Mouse (Mus musculus): ENCODE measurements around the gene Cox7a1. TPM values are rescaled to one million over a fixed set of nuclear protein-coding genes. Genes with fewer than 3 reads are reported as not detected.

Gene Cox7a1
- total and polyA plus RNA-seq, 3 experiments = 1.6 to 15.2 (median 14.0) TPM

GRCm38 (mm10) chr7:30188344-30189115, 4.6 kb downstream of the Cox7a1 start:
- Histone ChIP-seq H3K4me1 (ENCODE audit: control insufficient read depth in 1 of 2, insufficient read depth in 2 of 2) (peaks cover 0 to 21% of the 10 kb centered on the region in 2 experiments; a peak in 2 of 4 replicates), H3K27me3 (replicated peaks) (no peaks in the 10 kb centered on the region), H3K9ac (ENCODE audit: insufficient read depth, low read depth) (no peak overlapping the region), H3K79me2 (replicated peaks; ENCODE audit: control insufficient read depth, extremely low read depth, insufficient read depth, poor library complexity, severe bottlenecking) (peaks cover 7% of the 10 kb centered on the region), H3K27ac (ENCODE audit: insufficient read depth, low read depth) (no peak overlapping the region), H3K4me3 (replicated peaks in 1 of 3; ENCODE audit: low read depth in 2 of 3, low read length in 2 of 3, poor library complexity in 1 of 3) (no peak overlapping the region), H3K36me3 (replicated peaks in 1 of 2; ENCODE audit: control insufficient read depth in 1 of 2, insufficient read depth in 1 of 2, low read length in 1 of 2) (peaks cover 63 to 84% of the 10 kb centered on the region in 2 experiments), H3K9me3 (replicated peaks; ENCODE audit: low read length) (no peaks in the 10 kb centered on the region), H3K4me2 (ENCODE audit: insufficient read depth, low read depth, poor library complexity, severe bottlenecking) (no peak overlapping the region)
- no peak for DNase-seq (ENCODE audit: extremely low read depth)
- dilution Hi-C loops (cut with MboI; ENCODE audit: extremely low pct_ligation_motif_present, extremely low pct_unique_long_range_greater_than_20kb, low sequenced_read_pairs) (no loop called here), in situ Hi-C loops (cut with MboI; ENCODE audit: low pct_ligation_motif_present, low pct_unique_long_range_greater_than_20kb, low sequenced_read_pairs) (no loop called here)
- TF ChIP-seq ETS1 (conservative IDR thresholded peaks at IDR 0.05; ENCODE audit: low read depth, low read length) = no peak
- TF ChIP-seq SMC3 (IDR thresholded peaks at IDR 0.05; ENCODE audit: low read depth, low read length) = no peak
- TF ChIP-seq RAD21 (IDR thresholded peaks at IDR 0.05; ENCODE audit: low read depth, low read length) = no peak
- TF ChIP-seq MXI1 (IDR thresholded peaks at IDR 0.05; ENCODE audit: low read depth, low read length) = no peak
- TF ChIP-seq PAX5 (IDR thresholded peaks at IDR 0.05; ENCODE audit: low read length) = no peak
- TF ChIP-seq E2F4 (IDR thresholded peaks at IDR 0.05; ENCODE audit: insufficient replicate concordance, low read depth, low read length) = no peak
- no peak for TF ChIP-seq GABPA (IDR thresholded peaks at IDR 0.05; ENCODE audit: insufficient replicate concordance, low read depth, low read length)
- TF ChIP-seq ELF1 (IDR thresholded peaks at IDR 0.05; ENCODE audit: low read depth, low read length) = no peak
- TF ChIP-seq NRF1 (IDR thresholded peaks at IDR 0.05; ENCODE audit: low read depth, low read length) = no peak
- TF ChIP-seq MAFK (IDR thresholded peaks at IDR 0.05; ENCODE audit: insufficient replicate concordance, low read length) = no peak
- TF ChIP-seq USF2 (conservative IDR thresholded peaks at IDR 0.05; ENCODE audit: low read depth, low read length) = no peak
- TF ChIP-seq TCF12 (IDR thresholded peaks at IDR 0.05; ENCODE audit: low read depth, low read length) = no peak
- TF ChIP-seq MAZ (IDR thresholded peaks at IDR 0.05; ENCODE audit: low read depth, low read length) = no peak
- no peak for TF ChIP-seq JUN (IDR thresholded peaks at IDR 0.05; ENCODE audit: insufficient read depth, low read depth, low read length)
- no peak for TF ChIP-seq ZNF384 (IDR thresholded peaks at IDR 0.05; ENCODE audit: low read depth, low read length)
- TF ChIP-seq KAT2A (IDR thresholded peaks at IDR 0.05; ENCODE audit: insufficient replicate concordance, low read length) = no peak
- TF ChIP-seq HCFC1 (IDR thresholded peaks at IDR 0.05; ENCODE audit: low read depth, low read length) = no peak
- TF ChIP-seq SIN3A (IDR thresholded peaks at IDR 0.05; ENCODE audit: low read length) = no peak
- no peak for TF ChIP-seq ZKSCAN1 (IDR thresholded peaks at IDR 0.05; ENCODE audit: borderline replicate concordance, low read depth, low read length)
- no peak for TF ChIP-seq ZMIZ1 (IDR thresholded peaks at IDR 0.05; ENCODE audit: low read depth, low read length)
